Comparison of ENCODE assay signal across 10 mouse cellular contexts in the genomic region with DNA sequence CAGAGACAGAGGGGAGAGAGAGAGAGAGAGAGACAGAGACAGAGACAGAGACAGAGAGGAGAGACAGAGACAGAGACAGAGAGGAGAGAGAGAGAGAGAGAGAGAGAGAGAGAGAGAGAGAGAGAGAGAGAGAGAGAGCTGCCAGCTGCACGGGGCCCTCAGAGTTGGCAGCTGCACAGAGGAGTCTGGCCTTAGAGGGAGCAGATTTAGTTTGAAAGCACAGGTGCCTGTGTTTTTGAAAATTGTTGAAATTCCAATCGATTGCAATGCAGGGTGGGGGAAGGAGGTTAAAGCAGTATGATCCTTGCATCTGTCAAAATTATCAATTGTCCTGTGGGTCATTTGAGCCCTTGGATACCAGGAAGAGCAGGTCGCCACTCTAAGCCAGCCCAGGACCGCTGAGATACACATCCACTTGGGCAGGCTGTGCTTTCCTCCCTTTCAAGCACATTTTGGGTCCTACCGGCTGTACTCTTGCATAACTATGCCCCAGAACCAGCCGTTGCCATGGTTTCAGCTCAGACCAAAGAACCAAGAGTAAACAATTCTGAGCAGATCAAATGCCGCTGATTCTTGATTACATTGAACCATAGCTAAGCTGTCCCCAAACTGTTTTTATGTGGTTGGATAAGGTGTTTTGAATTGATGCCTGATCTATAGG.
DNase-seq lines count a peak whose midpoint lies in the region; ATAC-seq and TF ChIP-seq lines count a peak whose summit lies in the region.
"Had no signal": no experiment of that assay in that cellular context is flagged by ENCODE, and none has a peak within 500 bp of the region (broad histone marks: within the 10 kb centered on the region; RNA-seq: fewer than 3 reads in every experiment).

No protein-coding gene starts in this region.

- WGBS in hindbrain, embryonic 14.5 days, result 37% methylated on average over 7 of the region's 7 CpGs
- 44% methylated on average over 7 of the region's 7 CpGs for WGBS in hindbrain, embryonic 12.5 days
- 37% methylated on average over 7 of the region's 7 CpGs for WGBS in embryonic facial prominence, embryonic 12.5 days
- 26% methylated on average over 7 of the region's 7 CpGs for whole genome bisulfite sequencing in lung, postnatal 0 days

- H3K9me3 ChIP-seq in hindbrain, embryonic 14.5 days (ENCODE audit: control insufficient read depth, low read length), result no peaks in the 10 kb centered on the region
- no peaks in the 10 kb centered on the region for H3K9me3 ChIP-seq in hindbrain, embryonic 12.5 days (replicated peaks)
- H3K9me3 ChIP-seq in embryonic facial prominence, embryonic 12.5 days, result no peaks in the 10 kb centered on the region
- H3K9me3 ChIP-seq in lung, postnatal 0 days (ENCODE audit: low read length), result no peaks in the 10 kb centered on the region
- H3K9me3 ChIP-seq: neural tube, embryonic 13.5 days had no signal

- no peak for ATAC-seq in hindbrain, embryonic 14.5 days (ENCODE audit: low FRiP score)
- ATAC-seq in hindbrain, embryonic 12.5 days (ENCODE audit: low FRiP score), result no peak
- ATAC-seq in embryonic facial prominence, embryonic 12.5 days (ENCODE audit: insufficient number of reproducible peaks, insufficient read depth, low FRiP score, low TSS enrichment), result no peak; the same call in 1 of the 2 replicates
- peak; percentile 80 for ATAC-seq in lung, postnatal 0 days

- H3K9ac ChIP-seq in hindbrain, embryonic 14.5 days, result no peak overlapping the region
- H3K9ac ChIP-seq in hindbrain, embryonic 12.5 days, result no peak overlapping the region
- H3K9ac ChIP-seq in embryonic facial prominence, embryonic 12.5 days, result no peak overlapping the region
- H3K9ac ChIP-seq in lung, postnatal 0 days (replicated peaks; ENCODE audit: low read depth), result no peak overlapping the region
- H3K9ac ChIP-seq: neural tube, embryonic 13.5 days had no signal

- no peak for TF ChIP-seq EP300 in lung, postnatal 0 days (IDR thresholded peaks at IDR 0.05)

- TF ChIP-seq CTCF in lung, postnatal 0 days (IDR thresholded peaks at IDR 0.05), result no peak

- peak; percentile 48 for DNase-seq in hindbrain, embryonic 14.5 days (ENCODE audit: low spot score)
- peak; percentile 24 to 43 for DNase-seq in layer of hippocampus, postnatal 10 days (ENCODE audit: low spot score in 2 of 2)
- DNase-seq in lung, postnatal 0 days (ENCODE audit: low spot score), result peak; percentile 77
- no peak for DNase-seq in thymus, postnatal 4 days
- DNase-seq in spleen, postnatal 10 days (ENCODE audit: low spot score in 2 of 2), result no peak
- DNase-seq in thymus, postnatal 36 days, result no peak

- H3K36me3 ChIP-seq in hindbrain, embryonic 14.5 days (replicated peaks; ENCODE audit: control insufficient read depth, insufficient read depth), result no peaks in the 10 kb centered on the region
- H3K36me3 ChIP-seq in hindbrain, embryonic 12.5 days, result no peaks in the 10 kb centered on the region
- H3K36me3 ChIP-seq in embryonic facial prominence, embryonic 12.5 days, result no peaks in the 10 kb centered on the region
- H3K36me3 ChIP-seq in lung, postnatal 0 days (ENCODE audit: insufficient read depth, low read length), result no peaks in the 10 kb centered on the region
- H3K36me3 ChIP-seq: neural tube, embryonic 13.5 days had no signal

- H3K4me2 ChIP-seq in hindbrain, embryonic 14.5 days (replicated peaks), result no peak overlapping the region
- no peak overlapping the region for H3K4me2 ChIP-seq in hindbrain, embryonic 12.5 days (replicated peaks)
- 0 out of 2 replicates have a peak overlapping the region, but pooled peaks have one; percentile 19 for H3K4me2 ChIP-seq in embryonic facial prominence, embryonic 12.5 days (replicated peaks)
- H3K4me2 ChIP-seq in lung, postnatal 0 days (replicated peaks; ENCODE audit: low read depth, low read length), result no peak overlapping the region
- H3K4me2 ChIP-seq: neural tube, embryonic 13.5 days had no signal

- no peak overlapping the region for H3K4me3 ChIP-seq in hindbrain, embryonic 14.5 days (replicated peaks; ENCODE audit: low read length)
- H3K4me3 ChIP-seq in hindbrain, embryonic 12.5 days, result no peak overlapping the region
- H3K4me3 ChIP-seq in embryonic facial prominence, embryonic 12.5 days, result no peak overlapping the region
- H3K4me3 ChIP-seq in lung, postnatal 0 days (ENCODE audit: low read depth, low read length), result no peak overlapping the region
- H3K4me3 ChIP-seq: erythroblast, embryonic 14.5 days; neural tube, embryonic 13.5 days had no signal

- no peaks in the 10 kb centered on the region; the same call in 1 of the 2 replicates for H3K4me1 ChIP-seq in hindbrain, embryonic 14.5 days (replicated peaks; ENCODE audit: control insufficient read depth, insufficient read depth, low read length)
- H3K4me1 ChIP-seq in hindbrain, embryonic 12.5 days, result peaks cover 14% of the 10 kb centered on the region
- H3K4me1 ChIP-seq in embryonic facial prominence, embryonic 12.5 days, result peaks cover 17% of the 10 kb centered on the region
- no peaks in the 10 kb centered on the region for H3K4me1 ChIP-seq in lung, postnatal 0 days (ENCODE audit: insufficient read depth, low read depth, low read length)

- no peak overlapping the region for H3K27ac ChIP-seq in hindbrain, embryonic 14.5 days
- H3K27ac ChIP-seq in hindbrain, embryonic 12.5 days, result no peak overlapping the region
- no peak overlapping the region for H3K27ac ChIP-seq in embryonic facial prominence, embryonic 12.5 days
- no peak overlapping the region for H3K27ac ChIP-seq in lung, postnatal 0 days (ENCODE audit: low read length)
- H3K27ac ChIP-seq: neural tube, embryonic 13.5 days had no signal

- H3K27me3 ChIP-seq in hindbrain, embryonic 14.5 days (ENCODE audit: control insufficient read depth, insufficient read depth, low read length), result no peaks in the 10 kb centered on the region
- H3K27me3 ChIP-seq in hindbrain, embryonic 12.5 days, result no peaks in the 10 kb centered on the region
- H3K27me3 ChIP-seq in embryonic facial prominence, embryonic 12.5 days, result no peaks in the 10 kb centered on the region
- H3K27me3 ChIP-seq in lung, postnatal 0 days (replicated peaks; ENCODE audit: insufficient read depth, low read length), result no peaks in the 10 kb centered on the region
- H3K27me3 ChIP-seq: neural tube, embryonic 13.5 days had no signal

Comparison
In these comparisons a context has a peak if more than half of its experiments do, and no peak if none do; other contexts are left out.
1. DNase-seq: peak in hindbrain, embryonic 14.5 days (single experiment), layer of hippocampus, postnatal 10 days (2 of 2) and lung, postnatal 0 days (single experiment); none in thymus, postnatal 4 days (single experiment), spleen, postnatal 10 days (0 of 2) and thymus, postnatal 36 days (0 of 2).